Mouse (Mus musculus) liver, embryonic 14.5 days (tissue): ENCODE data around the gene Dock1.

Experiments
- CTCF ChIP-seq: IDR thresholded peaks from 2 replicates; pipeline ENCODE4 v1.5.1; 2016; ENCODE audit warnings: antibody characterized with exemption, low read depth, control low read depth
- EP300 ChIP-seq: IDR thresholded peaks from 2 replicates; pipeline ENCODE4 v1.6.1; 2016; ENCODE audit warnings: antibody characterized with exemption, low read depth

GRCm38 (mm10) chr7:135221475-135221874 lies 551.0 kb downstream of the Dock1 start:
- no peak for TF ChIP-seq EP300
- no peak for TF ChIP-seq CTCF
